ENCODE assay signal across 18 mouse cellular contexts in the genomic region with DNA sequence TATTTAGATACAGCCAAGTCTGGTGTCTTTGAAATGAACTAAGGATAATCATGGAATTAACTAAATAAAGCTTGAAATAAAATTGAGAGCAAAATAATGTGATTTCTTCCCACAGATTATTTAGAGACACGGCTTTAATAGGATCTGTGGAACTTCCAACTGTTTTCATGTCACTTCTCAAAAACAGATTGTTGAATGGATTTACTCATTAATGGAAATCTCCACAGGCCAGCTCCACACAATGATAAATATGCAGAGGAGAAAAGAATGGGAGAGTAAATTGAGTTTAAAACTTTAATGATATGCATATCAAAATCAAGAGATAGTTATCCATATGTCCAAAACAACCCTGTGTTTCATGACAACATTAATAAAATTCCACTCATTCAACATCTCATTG.
"Had no signal": no experiment of that assay in that cellular context is flagged by ENCODE, and none has a peak within 500 bp of the region (broad histone marks: within the 10 kb centered on the region; RNA-seq: fewer than 3 reads in every experiment).

No protein-coding gene starts in this region.

- H3K27me3 ChIP-seq: midbrain, embryonic 13.5 days; midbrain, embryonic 15.5 days; neural tube, embryonic 13.5 days; neural tube, embryonic 15.5 days had no signal

- H3K4me3 ChIP-seq: midbrain, embryonic 13.5 days; midbrain, embryonic 15.5 days; myocyte; neural tube, embryonic 13.5 days; neural tube, embryonic 15.5 days had no signal

- DNase-seq: lung, adult 18-20 months; lung, embryonic 14.5 days; lung, postnatal 10 days; lung, postnatal 4 days; retina, postnatal 1 day; right cerebral cortex, adult 18-20 months; right cerebral cortex, postnatal 25 days; right cerebral cortex, postnatal 4 days; spleen, adult 18-20 months; thymus, adult 2 months; thymus, postnatal 25 days; thymus, postnatal 4 days had no signal

- H3K36me3 ChIP-seq: midbrain, embryonic 13.5 days; midbrain, embryonic 15.5 days; neural tube, embryonic 13.5 days; neural tube, embryonic 15.5 days had no signal

- H3K4me1 ChIP-seq: midbrain, embryonic 13.5 days; midbrain, embryonic 15.5 days; neural tube, embryonic 13.5 days; neural tube, embryonic 15.5 days had no signal

- ATAC-seq: midbrain, embryonic 13.5 days; midbrain, embryonic 15.5 days had no signal

- H3K27ac ChIP-seq: liver, embryonic 14.5 days; midbrain, embryonic 13.5 days; midbrain, embryonic 15.5 days; neural tube, embryonic 13.5 days; neural tube, embryonic 15.5 days had no signal

- H3K9me3 ChIP-seq: midbrain, embryonic 13.5 days; midbrain, embryonic 15.5 days; neural tube, embryonic 13.5 days; neural tube, embryonic 15.5 days had no signal

- H3K9ac ChIP-seq: liver, embryonic 14.5 days; lung, embryonic 14.5 days; midbrain, embryonic 13.5 days; midbrain, embryonic 15.5 days; neural tube, embryonic 13.5 days; neural tube, embryonic 15.5 days had no signal

- H3K4me2 ChIP-seq: lung, embryonic 14.5 days; midbrain, embryonic 13.5 days; midbrain, embryonic 15.5 days; neural tube, embryonic 13.5 days; neural tube, embryonic 15.5 days had no signal
